Mouse (Mus musculus) thymus, postnatal 14 days (tissue): ENCODE measurements around the gene Adam19.
"Not testable (repeated sequence)": the region's sequence is repeated elsewhere in the genome, so short reads cannot be mapped to it uniquely, and the experiment has no call there.

Experiments
- DNase-seq: peaks from one replicate; pipeline ENCODE4 v3.0.0; 2021

The Adam19 gene

GRCm38 (mm10) chr11:46055896-46056769 lies at the start of gene Adam19:
Gene Adam19, plus strand, starts transcription at chr11:46055992.
- peak; percentile 62 for DNase-seq

- peak; percentile 57 for DNase-seq
Observed at GRCm38 (mm10) chr11:46016061-46016460, 39.7 kb upstream of the Adam19 start.

- DNase-seq: no peak
Observed at GRCm38 (mm10) chr11:46020246-46020645, 35.5 kb upstream of the Adam19 start.

GRCm38 (mm10) chr11:46021850-46022249 lies 33.9 kb upstream of the Adam19 start:
- no peak for DNase-seq

- no peak for DNase-seq
Observed at GRCm38 (mm10) chr11:46022983-46023382, 32.8 kb upstream of the Adam19 start.

GRCm38 (mm10) chr11:46025962-46026392 lies 29.8 kb upstream of the Adam19 start:
- DNase-seq: no peak

- no peak for DNase-seq
Observed at GRCm38 (mm10) chr11:46027952-46028814, 27.6 kb upstream of the Adam19 start.

- no peak for DNase-seq
Observed at GRCm38 (mm10) chr11:46029485-46029884, 26.3 kb upstream of the Adam19 start.

- DNase-seq: no peak
Observed at GRCm38 (mm10) chr11:46030026-46030425, 25.8 kb upstream of the Adam19 start.

- DNase-seq: peak; percentile 25
Observed at GRCm38 (mm10) chr11:46031470-46031869, 24.3 kb upstream of the Adam19 start.

- DNase-seq: no peak
Observed at GRCm38 (mm10) chr11:46032956-46033355, 22.8 kb upstream of the Adam19 start.

GRCm38 (mm10) chr11:46036374-46036773 lies 19.4 kb upstream of the Adam19 start:
- DNase-seq: no peak

- DNase-seq: no peak
Observed at GRCm38 (mm10) chr11:46038901-46039300, 16.9 kb upstream of the Adam19 start.

- no peak for DNase-seq
Observed at GRCm38 (mm10) chr11:46039335-46039734, 16.5 kb upstream of the Adam19 start.

- DNase-seq: no peak
Observed at GRCm38 (mm10) chr11:46040841-46041556, 14.8 kb upstream of the Adam19 start.

GRCm38 (mm10) chr11:46041607-46042267 lies 14.1 kb upstream of the Adam19 start:
- no peak for DNase-seq

GRCm38 (mm10) chr11:46044781-46045180 lies 11.0 kb upstream of the Adam19 start:
- no peak for DNase-seq

GRCm38 (mm10) chr11:46047264-46047663 lies 8.5 kb upstream of the Adam19 start:
- DNase-seq: no peak

- DNase-seq: peak; percentile 69
Observed at GRCm38 (mm10) chr11:46052105-46052659, 3.6 kb upstream of the Adam19 start, which contains the start of gene Gm12166. Gene Gm12166, minus strand, starts transcription at chr11:46052321.

GRCm38 (mm10) chr11:46053457-46053856 lies 2.3 kb upstream of the Adam19 start:
- not testable (repeated sequence) for DNase-seq

GRCm38 (mm10) chr11:46054311-46054710 lies 1.5 kb upstream of the Adam19 start:
- DNase-seq: no peak
